Mouse (Mus musculus) spleen, postnatal 14 days (tissue): ENCODE measurements around the gene Glo1.

Source experiments
- DNase-seq, 2 experiments: peaks; one replicate each; pipeline ENCODE4 v3.0.0; 2021 to 2022; ENCODE audit warnings: low spot score in 2 of 2

Glo1 gene

DNA sequence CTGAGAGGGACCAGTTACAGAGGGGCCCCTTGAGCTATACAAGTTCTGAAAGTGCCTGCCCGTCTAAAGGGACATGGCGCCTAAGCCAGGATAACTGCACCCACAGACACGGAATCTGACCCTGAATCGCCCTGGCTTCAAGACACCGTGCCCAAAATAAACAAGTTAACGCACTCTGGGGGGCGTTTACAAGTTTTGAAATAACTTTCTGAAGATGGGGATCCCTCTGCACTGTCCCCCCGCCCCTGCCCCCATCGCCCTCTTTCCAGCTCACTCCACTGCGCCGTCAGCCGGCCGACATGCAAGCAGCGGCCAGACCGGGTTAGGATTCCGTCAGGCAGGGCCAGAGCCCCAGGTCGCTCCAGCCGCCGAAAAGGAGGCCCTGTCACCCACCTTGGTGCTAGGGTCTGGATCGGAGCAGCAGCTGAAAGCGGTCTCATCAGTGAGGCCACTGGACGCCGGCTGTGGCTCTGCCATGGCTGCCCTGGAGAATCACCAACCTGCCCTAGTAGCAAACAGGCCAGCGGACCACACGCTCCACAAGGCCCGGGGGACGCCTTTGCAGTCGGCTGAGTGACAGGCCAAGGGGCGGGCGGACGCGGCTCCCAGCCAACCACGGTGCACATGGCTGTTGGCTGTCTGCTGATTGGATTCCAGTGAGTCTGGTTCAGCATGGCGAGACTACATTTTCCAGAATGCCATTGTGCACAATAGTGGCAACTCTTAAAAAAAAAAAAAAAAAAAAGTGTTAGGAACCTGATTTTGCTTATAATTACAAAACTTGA, 14.4 kb downstream of the Glo1 start:
- peak; percentile 98 to 99 for DNase-seq

DNA sequence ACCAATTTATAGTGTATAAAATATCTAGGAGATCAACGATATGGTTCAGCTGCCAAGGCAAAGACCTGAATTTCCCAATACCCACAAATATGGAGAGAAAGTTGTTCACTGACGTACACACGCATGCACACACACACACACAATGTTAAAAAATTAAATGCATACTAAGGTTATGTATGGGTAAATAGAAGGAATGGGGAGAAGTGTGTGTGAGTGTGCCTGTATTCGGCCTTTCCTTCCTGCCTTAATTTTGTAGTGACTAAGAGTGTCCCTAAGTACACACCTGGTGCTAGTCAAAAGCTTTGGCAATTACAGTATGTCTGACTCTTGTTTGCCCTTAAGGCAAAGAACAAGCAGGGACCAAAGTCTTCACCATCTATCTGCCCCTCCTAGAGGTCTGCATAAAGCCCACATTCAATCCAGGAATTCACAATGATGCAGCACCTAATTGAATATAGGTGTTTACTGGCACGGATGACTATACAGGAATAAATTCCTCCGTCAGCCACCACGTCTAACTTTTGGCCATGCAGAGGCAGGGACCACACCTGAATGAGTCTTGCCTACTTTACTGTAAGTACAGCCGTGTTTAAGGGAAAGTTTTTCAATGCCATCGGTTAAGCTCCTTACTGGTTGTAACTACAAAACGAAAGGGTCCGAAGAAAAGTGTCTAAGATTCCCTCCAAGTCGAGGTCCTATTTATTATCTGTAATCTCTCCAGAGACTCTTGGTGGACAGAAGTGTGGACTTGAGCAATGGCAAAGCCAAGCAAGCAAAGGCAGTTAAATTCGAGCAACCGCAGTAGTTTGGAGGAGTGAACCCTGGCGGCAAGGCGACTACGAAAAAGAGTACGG, 15.2 kb downstream of the Glo1 start:
- DNase-seq = no peak

DNA sequence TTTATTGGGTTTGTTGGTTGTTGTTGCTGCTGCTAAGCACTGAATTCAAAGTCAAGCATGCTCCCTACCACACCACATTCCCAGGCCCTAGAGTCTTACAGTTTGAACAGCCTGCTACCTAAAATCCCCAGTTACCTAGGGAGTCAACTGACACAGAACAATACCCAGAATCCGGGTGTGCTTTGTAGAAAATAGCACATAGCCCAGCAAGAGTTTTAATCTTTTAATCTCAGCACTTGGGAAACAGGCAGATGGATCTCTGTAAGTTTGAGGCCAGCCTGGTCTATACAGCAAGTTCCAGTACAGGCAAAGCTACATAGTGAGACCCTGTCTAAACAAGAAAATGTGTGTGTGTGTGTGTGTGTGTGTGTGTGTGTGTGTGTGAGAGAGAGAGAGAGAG, 15.9 kb downstream of the Glo1 start:
- no peak for DNase-seq

DNA sequence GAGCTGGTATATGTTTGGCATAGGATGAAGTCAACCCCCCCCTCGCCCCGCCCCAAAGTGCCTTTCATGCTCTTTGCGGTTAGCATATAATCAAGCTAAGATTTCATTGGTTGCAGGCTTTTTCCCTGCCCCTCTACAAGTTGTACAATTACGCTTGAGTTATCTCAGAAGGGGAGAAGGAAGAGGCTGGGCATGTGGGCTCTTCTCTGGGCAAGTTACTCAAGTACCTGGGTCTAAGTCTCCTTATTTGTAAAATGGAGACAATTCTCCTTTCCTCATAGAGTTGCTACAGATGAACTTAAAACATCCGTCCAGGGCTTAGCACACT, 16.7 kb downstream of the Glo1 start:
- no peak for DNase-seq

DNA sequence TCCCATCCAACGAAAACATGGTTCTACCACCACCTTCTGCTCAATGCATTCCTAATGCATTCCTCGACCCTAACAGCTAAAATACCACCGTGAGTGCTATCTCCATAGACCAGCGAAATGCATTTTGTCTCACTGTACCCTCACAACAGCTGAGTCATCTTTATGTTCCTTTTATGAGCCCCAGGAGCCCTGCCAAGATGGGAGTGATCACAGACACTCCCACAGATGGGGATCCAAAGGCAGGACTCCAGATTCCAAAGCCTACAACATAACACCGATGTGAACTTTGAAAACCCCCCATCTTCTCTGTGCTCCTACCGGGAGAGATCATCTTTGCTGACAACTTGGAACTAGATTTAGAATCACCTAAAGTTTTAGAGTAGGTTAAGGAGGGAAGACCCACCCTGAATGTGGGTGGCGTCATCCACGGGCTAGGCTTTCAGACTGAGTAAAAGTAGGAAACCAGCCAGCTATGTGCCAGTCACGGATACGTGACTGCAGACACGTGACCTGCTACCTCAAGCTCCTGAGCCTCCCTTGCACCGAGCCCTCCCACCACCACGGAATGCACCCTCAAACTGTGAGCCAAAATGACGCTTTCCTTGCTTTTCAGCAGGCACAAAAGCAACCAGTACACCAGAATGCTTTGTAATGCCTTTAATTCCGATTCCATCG, 17.2 kb downstream of the Glo1 start:
- DNase-seq = peak in 1 of 2 experiments; percentile 32

DNA sequence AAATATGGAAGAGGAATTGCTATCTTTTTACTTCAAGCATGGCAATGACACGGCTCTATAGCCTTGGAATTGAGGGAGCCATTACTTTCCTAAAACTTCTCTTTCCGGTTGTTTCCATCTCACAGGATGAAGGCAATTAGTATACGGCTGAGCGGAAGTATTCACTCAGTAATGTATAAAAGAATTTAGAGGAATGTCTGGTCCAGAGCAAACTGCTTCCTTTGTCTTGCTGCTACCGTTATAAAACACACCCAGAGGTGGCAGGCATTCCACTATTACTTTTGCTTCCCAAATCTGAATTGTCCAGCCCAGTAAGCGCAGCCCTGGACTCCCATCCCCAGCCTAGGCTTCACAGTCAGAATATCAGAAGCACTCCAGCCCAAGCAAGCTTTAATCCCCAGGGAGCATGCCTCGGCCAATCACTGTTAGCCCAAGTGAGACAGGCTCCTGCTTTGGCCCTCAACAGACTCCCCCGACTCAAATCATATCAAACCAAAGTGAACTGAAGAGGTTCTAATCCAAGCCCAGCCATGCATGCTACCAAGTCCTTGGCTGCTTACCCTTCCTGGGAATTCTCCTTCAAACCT, 18.7 kb downstream of the Glo1 start:
- DNase-seq = no peak

DNA sequence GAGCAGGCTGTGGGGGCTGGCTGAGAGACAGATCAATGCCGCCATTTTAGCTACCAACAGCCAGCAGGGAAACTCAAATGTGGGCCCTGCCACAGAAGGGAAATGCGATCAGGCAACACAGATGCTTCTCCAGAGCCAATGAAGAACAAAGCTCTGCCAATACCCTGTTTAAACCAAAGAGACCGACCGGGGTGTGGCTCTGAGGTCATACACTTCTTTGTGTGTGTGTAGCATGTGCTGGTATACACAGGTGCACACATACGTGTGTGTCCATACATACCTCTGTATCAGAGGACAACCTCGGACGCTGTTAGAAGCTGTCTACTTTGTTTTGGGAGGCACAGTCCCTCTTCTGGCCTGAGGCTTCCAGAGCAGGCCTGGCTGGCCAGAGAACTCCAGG, 19.3 kb downstream of the Glo1 start:
- no peak for DNase-seq

DNA sequence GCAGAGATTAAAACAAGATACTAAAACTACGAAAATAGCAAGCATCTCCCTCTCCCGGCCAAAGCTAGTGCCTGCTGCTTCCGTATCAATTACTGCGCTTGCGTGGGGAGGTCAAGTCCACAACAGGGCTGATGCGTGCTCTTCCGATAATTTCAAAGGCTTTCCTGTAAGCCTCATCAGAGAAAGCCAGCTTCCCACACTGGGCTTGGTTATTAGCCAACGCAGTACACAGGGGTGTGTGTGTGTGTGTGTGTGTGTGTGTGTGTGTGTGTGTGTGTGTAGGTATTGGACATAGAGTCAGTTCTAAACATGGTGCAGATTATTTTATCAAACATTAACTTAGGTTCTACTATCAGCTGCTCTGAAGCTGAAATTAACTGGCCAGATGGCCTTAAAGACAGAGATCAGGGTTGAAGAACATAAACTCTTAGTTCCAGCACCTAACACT, 20.0 kb downstream of the Glo1 start:
- DNase-seq = no peak

DNA sequence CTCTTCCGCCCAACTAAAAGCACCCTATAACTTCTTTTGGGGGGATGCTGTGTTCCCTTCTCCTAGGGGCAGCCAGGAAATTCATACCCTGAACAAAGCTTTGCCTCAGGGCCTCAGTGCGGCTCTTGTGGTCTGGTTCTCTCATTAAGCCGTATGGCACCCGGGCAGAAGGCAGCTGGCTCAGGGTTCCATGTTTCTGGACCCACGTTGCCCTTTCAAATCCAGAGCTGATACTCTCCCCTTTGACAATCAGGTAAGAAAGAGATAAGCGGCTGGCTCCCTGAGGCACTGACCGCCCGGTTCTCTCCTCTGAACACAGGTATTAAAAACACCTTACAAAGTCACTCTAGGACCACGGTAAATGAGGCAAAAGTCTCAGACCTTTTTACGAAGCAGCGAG, 20.5 kb downstream of the Glo1 start:
- DNase-seq = no peak

DNA sequence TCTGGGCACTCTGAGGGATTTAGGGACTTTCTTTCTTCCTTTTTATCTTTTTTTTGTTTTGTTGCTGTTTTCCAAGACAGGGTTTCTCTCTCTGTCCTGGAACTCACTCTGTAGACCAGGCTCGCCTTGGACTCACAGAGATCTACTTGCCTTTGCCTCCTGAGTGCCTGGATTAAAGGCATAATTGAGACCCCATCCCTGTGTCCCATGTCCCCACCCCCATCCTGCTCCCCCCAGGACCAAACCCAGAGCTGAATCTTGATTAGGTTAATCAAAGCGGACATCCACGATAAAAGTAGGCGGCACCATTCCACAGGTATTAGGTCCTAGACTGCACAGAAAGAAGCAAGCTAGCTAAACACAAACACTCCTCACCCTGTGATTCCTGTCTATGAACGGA, 21.7 kb downstream of the Glo1 start:
- no peak for DNase-seq

DNA sequence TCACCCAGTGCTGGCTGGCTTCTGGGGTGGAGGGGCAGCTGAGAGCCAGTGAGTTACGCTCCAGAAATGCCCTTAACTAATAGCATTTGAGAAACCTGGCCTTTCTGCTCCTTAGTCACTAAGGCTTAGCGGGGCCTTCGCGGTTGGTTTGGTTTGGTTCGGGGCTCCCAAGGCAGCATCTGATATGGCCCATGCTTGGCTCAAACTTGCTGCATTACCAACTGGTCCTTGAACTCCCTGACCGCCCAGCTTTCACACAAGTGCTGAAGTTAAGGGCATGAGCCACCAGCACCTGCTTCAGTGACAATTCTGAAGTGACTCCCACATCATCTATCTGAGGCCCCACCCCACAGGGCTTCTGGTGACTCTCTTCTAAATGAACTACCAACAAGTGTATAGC, 22.4 kb downstream of the Glo1 start:
- DNase-seq = no peak

DNA sequence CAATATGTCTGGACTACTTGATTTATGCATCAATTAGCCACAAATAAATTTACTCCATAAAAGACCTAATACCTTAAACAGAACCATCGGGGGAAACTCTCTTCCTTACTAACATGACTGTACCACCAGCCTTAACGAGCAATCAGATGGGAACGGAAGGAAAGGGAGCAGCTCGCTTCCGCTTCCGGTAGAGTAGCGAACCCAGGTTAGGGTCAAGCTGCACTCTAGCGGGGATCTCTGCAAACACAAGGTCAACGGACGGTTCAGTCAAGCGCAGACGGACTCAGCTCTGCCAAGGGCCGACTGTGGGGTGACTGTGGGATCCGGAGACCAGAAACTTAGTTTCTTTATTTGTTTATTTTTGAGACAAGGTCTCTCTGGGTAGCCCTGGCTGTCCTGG, 24.5 kb downstream of the Glo1 start:
- DNase-seq = no peak

DNA sequence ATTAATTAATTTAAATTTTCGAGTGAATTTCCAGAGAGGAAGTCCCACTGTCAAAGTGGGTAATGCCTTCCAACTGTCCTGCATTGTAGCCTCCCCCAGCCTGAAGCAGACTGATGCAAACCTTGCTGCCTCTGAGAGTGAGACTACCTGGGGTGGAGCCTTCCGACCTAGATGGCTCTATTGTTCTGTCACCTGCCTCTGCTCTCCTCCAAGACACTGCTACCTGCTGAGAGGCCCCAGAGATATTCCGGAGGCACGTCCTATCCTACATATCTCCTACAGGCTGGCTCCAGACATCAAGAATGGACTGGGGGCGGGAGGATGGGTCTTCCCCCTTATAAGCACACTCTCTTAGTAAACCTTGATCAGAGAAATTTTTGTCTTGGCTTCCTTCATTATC, 28.4 kb downstream of the Glo1 start:
- no peak for DNase-seq

DNA sequence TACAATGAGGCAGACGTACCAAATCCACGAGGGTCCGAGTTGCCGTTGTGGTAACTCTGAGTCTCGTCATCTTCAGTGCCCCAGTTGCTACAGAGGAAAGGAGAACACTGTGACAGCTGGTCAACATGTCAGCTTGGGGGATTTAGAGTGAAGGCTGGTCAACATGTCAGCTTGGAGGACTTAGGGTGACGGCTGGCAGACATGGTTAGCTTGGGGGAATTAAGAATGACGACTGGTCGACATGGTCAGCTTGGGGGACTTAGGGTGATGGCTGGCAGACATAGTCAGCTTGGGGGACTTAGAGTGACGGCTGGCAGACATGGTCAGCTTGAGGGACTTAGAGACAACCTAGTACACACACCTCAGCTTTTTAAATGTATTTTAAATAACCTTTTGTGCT, 28.9 kb downstream of the Glo1 start:
- DNase-seq = no peak

DNA sequence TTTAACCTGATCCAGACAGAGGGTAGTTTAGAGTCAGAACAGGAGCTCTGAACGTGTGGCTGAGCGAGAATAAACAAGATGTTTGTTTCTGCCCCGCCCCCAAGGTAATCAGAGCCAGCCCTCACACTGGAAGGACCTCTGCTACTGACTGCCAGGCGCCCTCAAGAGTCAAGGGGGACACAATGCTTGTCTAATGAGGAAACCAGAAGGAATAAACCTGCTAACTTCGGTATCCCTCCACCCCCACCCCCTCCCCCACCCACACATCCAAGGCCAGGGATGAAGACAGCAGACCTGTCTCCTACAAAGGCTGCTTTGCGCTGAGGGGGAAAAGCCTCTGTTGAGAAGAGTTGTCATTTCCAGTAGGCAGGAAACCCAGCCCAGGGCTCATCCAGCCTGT, 31.8 kb downstream of the Glo1 start:
- DNase-seq = no peak

DNA sequence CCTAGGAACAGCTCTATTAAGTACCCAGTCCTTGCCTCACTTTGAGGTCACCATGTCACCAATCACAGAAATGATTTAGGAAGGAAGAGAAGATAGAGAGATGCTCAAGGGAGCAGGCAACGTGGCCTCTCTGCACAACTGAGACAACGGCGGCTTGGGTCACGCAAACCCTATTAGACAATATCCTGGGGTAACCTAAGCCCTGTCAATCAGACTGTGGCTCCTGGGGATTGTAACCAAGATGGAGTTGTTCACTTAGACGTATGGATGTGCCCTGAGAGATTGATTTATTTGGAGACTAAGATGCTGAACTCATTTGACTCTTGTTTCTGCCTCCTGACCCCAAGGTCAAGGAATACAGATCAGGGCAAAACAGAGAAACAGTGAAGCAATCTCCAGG, 32.3 kb downstream of the Glo1 start:
- no peak for DNase-seq

DNA sequence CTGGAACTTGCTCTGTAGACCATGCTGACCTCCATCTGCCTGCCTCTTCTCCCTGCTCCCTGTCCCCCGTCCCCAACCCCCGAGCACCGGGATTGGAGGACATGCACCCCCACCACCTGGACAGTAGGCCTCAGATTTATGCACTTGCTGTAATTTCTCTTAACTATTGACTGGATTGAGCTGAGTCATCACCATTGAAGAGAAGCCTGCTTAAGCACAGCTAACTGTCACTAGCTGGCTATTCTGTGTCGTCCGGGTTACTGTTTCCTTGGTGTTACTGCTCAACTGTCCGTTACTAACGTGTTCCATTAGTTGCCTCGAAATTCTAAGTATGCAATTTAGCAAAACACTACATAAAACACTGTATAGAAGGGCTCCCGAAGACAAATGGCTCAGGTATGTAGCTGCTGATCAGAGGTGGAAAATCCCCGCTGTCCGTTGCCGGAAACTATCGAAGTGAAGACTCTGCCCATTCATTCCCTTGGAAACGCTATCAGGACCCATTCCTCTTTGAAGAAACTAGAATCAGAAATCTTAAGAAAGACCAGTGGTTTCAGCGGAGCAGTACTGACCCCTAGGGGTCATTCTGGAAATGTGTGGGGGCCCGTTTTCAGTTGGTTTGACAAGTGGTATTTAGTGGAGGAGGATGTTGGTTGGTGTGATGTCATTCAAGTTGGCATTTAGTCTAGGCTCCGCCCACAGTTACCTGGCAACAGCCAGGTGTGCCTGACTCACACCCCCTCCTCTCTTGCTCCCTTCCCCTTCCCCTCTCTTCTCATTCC, 36.1 kb downstream of the Glo1 start:
- DNase-seq = peak in 1 of 2 experiments; percentile 44

DNA sequence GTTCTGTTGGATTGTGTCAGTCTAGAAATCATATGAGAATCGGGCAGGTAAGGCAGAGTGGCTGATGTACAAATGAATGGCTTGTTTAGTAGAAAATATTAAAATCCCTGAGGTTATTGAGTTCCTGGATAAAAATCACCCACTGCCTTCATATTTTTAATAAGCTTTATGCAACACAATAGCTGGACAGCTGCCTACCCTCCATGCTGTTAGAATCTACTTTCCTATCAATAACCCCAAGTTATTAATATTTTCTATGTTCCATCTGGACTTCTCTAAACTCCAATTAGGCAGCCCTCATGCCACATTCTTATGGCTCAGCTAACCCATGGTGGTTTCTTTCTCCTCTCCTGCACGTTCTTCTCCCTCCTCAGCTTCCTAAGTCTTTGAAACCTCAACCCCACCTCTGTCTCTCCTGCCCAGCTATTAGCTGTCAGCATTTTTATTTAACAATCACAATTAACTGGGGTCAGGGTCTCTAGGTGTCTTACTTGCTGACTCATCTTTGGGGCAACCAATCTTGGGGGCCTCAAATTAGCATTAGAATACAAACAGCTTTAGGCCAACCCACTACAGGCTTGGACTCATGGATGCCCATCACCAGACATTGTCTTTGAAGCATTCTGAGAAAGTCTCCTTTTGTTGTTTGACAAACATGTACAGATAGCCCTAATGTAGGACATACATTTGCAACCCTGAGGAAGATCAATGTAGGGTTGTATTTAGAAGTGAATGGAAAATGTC, 43.2 kb downstream of the Glo1 start:
- DNase-seq = no peak

DNA sequence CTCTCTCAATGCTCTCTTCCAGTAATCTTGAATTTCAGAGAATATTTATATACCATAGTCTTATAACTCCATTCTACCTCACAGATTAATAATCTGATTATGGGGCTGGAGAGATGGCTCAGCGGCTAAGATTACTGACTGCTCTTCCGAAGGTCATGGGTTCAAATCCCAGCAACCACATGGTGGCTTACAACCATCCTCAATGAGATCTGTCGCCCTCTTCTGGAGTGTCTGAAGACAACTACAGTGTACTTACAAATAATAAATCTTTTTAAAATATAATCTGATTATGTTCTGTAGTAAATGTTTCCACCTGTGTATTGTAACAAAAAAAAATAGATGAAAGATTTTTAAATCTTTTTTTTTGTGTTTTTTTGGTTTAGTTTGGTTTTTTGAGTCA, 44.4 kb downstream of the Glo1 start:
- DNase-seq = no peak

DNA sequence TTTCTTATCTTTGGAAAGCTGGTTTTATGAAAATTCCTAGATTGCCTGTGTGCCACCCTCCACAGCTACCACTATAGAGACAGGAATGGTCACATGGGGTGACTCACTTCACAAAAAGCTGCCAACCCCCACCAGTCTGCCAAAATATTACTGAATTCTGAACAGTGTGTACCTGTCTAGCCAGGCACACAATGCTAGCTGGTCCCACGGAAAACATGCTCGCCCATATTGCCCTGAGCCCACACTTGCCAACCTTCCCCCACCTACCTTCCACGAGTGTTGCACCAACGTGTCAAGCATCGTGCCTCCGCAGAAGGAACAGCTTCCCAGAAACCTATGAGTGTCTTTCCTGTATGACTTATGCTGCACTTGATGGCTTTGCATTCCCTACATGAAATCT, 45.5 kb downstream of the Glo1 start:
- DNase-seq = no peak

DNA sequence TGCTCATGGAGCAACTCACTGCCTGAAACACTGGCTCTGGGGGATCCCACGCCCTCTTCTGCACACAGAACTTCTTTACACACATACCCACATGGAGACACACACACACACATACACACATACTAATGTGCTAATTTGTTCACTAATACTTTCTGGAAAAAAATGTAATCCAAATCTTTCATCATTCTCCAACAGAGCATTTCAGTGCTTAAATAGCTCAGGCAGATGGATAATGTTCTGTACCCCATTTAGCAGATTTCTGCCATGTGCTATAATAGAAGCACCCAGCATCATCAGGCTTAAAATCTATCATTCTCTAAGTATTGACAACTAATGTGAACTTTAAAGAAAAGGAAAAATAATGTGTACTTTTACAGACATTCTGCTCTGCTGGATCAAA, 45.9 kb downstream of the Glo1 start:
- no peak for DNase-seq
